In the genomic region with DNA sequence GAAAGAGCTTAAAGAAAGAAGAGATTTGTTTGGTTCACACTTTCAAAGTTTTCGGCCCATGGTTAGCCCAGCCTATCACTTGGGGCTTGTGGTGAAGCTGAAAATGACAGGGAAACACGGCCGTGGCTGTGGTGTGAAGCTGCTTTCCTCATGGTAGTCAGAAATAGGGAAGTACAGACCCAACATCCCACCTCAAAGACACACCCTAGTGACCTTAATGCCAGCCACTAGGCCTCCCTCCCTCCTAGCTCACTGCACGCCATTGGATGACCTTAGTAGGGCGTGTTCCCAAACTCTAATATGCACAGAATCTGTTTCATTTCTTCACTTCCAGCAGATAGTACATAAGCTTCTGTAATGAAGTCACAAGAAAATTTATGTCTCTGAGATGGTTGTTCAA, we compare ENCODE assay signal across 19 mouse cellular contexts.
DNase-seq lines count a peak whose midpoint lies in the region; ATAC-seq and TF ChIP-seq lines count a peak whose summit lies in the region.
"Had no signal": no experiment of that assay in that cellular context is flagged by ENCODE, and none has a peak within 500 bp of the region (broad histone marks: within the 10 kb centered on the region; RNA-seq: fewer than 3 reads in every experiment).

No protein-coding gene starts in this region.

- TF ChIP-seq EP300 in liver, embryonic 14.5 days (IDR thresholded peaks at IDR 0.05; ENCODE audit: low read depth) = no peak

- DNase-seq in 416B (ENCODE audit: low read depth) = peak; percentile 85
- peak; percentile 19 to 26 for DNase-seq in B cell, adult 2 months
- no peak for DNase-seq in liver, embryonic 14.5 days (ENCODE audit: low read depth in 3 of 3, low spot score in 3 of 3)
- DNase-seq in hindbrain, embryonic 10.5 days (ENCODE audit: low spot score) = no peak
- DNase-seq in layer of hippocampus, postnatal 25 days (ENCODE audit: extremely low spot score in 1 of 2, low spot score in 1 of 2) = no peak
- no peak for DNase-seq in left cerebral cortex, postnatal 14 days (ENCODE audit: low spot score in 2 of 2)
- DNase-seq: adrenal gland, postnatal 14 days; cerebellum, adult 11 months; cerebellum, postnatal 25 days; gastrocnemius, postnatal 14 days; kidney, adult 11 months; thymus, postnatal 14 days had no signal

- intact Hi-C loops in left cerebral cortex, postnatal 14 days (cut with DNase I) = no loop called here

- H3K27me3 ChIP-seq in liver, embryonic 14.5 days (ENCODE audit: control insufficient read depth, insufficient read depth, low read length) = no peaks in the 10 kb centered on the region
- no peaks in the 10 kb centered on the region for H3K27me3 ChIP-seq in hindbrain, embryonic 10.5 days (ENCODE audit: insufficient read depth, poor library complexity, severe bottlenecking)
- H3K27me3 ChIP-seq: forebrain, embryonic 13.5 days; heart, embryonic 15.5 days had no signal

- H3K9ac ChIP-seq in liver, embryonic 14.5 days (replicated peaks) = no peak overlapping the region
- H3K9ac ChIP-seq: forebrain, embryonic 13.5 days; heart, embryonic 15.5 days had no signal

- H3K36me3 ChIP-seq in liver, embryonic 14.5 days (replicated peaks; ENCODE audit: control insufficient read depth, insufficient read depth, low read depth) = no peaks in the 10 kb centered on the region
- H3K36me3 ChIP-seq in hindbrain, embryonic 10.5 days = no peaks in the 10 kb centered on the region
- H3K36me3 ChIP-seq: G1E; heart, embryonic 15.5 days had no signal

- no peak overlapping the region for H3K4me3 ChIP-seq in liver, embryonic 14.5 days (ENCODE audit: insufficient read depth in 1 of 2, low read depth in 2 of 2, low read length in 2 of 2)
- H3K4me3 ChIP-seq in hindbrain, embryonic 10.5 days = no peak overlapping the region
- H3K4me3 ChIP-seq: forebrain, embryonic 13.5 days; heart, embryonic 15.5 days; layer of hippocampus, adult 2 months had no signal

- no peak for TF ChIP-seq CTCF in liver, embryonic 14.5 days (IDR thresholded peaks at IDR 0.05; ENCODE audit: low read depth)

- H3K27ac ChIP-seq in liver, embryonic 14.5 days = no peak overlapping the region
- H3K27ac ChIP-seq in hindbrain, embryonic 10.5 days = no peak overlapping the region
- H3K27ac ChIP-seq: forebrain, embryonic 13.5 days; heart, embryonic 15.5 days; layer of hippocampus, adult 2 months; macrophage had no signal

- H3K4me2 ChIP-seq in liver, embryonic 14.5 days (ENCODE audit: low read depth) = no peak overlapping the region
- H3K4me2 ChIP-seq: forebrain, embryonic 13.5 days; heart, embryonic 15.5 days had no signal

- H3K9me3 ChIP-seq in liver, embryonic 14.5 days (ENCODE audit: control insufficient read depth, low read length) = no peaks in the 10 kb centered on the region
- H3K9me3 ChIP-seq in hindbrain, embryonic 10.5 days = no peaks in the 10 kb centered on the region
- H3K9me3 ChIP-seq: forebrain, embryonic 13.5 days; heart, embryonic 15.5 days had no signal

- ATAC-seq in liver, embryonic 14.5 days (ENCODE audit: insufficient read depth) = peak; percentile 33; the same call in 1 of the 2 replicates
- ATAC-seq in megakaryocyte-erythroid progenitor cell, adult 5-6 weeks (replicated peaks; ENCODE audit: low FRiP score, low TSS enrichment, poor library complexity, severe bottlenecking) = 0 out of 2 replicates have a peak, but pooled peaks have one; percentile 50
- ATAC-seq: CD4-positive, CD25-positive, alpha-beta regulatory T cell, adult 4 months; forebrain, embryonic 13.5 days had no signal

- H3K4me1 ChIP-seq in liver, embryonic 14.5 days (replicated peaks; ENCODE audit: control insufficient read depth in 2 of 2, insufficient read depth in 2 of 2, low read length in 1 of 2) = 0 out of 4 replicates have a peak, but pooled peaks cover 0 to 3% of the 10 kb centered on the region in 2 experiments
- H3K4me1 ChIP-seq in hindbrain, embryonic 10.5 days (replicated peaks) = no peaks in the 10 kb centered on the region
- H3K4me1 ChIP-seq: forebrain, embryonic 13.5 days; heart, embryonic 15.5 days had no signal

- WGBS in liver, embryonic 14.5 days (ENCODE audit: insufficient replicate concordance) = 22% methylated on average over 5 of the region's 5 CpGs
- WGBS in hindbrain, embryonic 10.5 days = 87% methylated on average over 5 of the region's 5 CpGs

Comparison
In these comparisons a context has a peak if more than half of its experiments do, and no peak if none do; other contexts are left out.
1. DNase-seq: peak in 416B (single experiment) and B cell, adult 2 months (2 of 2); none in liver, embryonic 14.5 days (0 of 3), hindbrain, embryonic 10.5 days (single experiment), layer of hippocampus, postnatal 25 days (0 of 2) and left cerebral cortex, postnatal 14 days (0 of 2).